Mouse (Mus musculus): Measurements from ENCODE around the gene Cadm2. TPM values are rescaled to one million over a fixed set of nuclear protein-coding genes. Genes with fewer than 3 reads are reported as not detected.

The Cadm2 gene
- polyA plus RNA-seq, 1 experiment from 2014 or later: 12.0 TPM

- H3K4me2 ChIP-seq (replicated peaks): no peak overlapping the region
- no peak for ATAC-seq (ENCODE audit: low FRiP score, low read depth)
- no peak overlapping the region for H3K9ac ChIP-seq
- H3K27me3 ChIP-seq (replicated peaks): no peaks in the 10 kb centered on the region
- H3K36me3 ChIP-seq: no peaks in the 10 kb centered on the region
- H3K27ac ChIP-seq: no peak overlapping the region
- H3K4me3 ChIP-seq: no peak overlapping the region
- 26% methylated on average over 1 of the region's 1 CpGs for WGBS
- no peaks in the 10 kb centered on the region for H3K4me1 ChIP-seq
- no peaks in the 10 kb centered on the region for H3K9me3 ChIP-seq
Measured at GRCm38 (mm10) chr16:67234862-67235261, 385.8 kb downstream of the Cadm2 start.

GRCm38 (mm10) chr16:67226696-67227095 lies 394.0 kb downstream of the Cadm2 start:
- WGBS: 85% methylated on average over 1 of the region's 1 CpGs
- no peak overlapping the region for H3K4me3 ChIP-seq
- H3K27ac ChIP-seq: no peak overlapping the region
- ATAC-seq (ENCODE audit: low FRiP score, low read depth): no peak
- no peaks in the 10 kb centered on the region for H3K9me3 ChIP-seq
- H3K4me1 ChIP-seq: no peaks in the 10 kb centered on the region
- no peak overlapping the region for H3K4me2 ChIP-seq (replicated peaks)
- H3K27me3 ChIP-seq (replicated peaks): no peaks in the 10 kb centered on the region
- no peaks in the 10 kb centered on the region for H3K36me3 ChIP-seq
- H3K9ac ChIP-seq: no peak overlapping the region

- no peak for ATAC-seq (ENCODE audit: low FRiP score, low read depth)
- Histone ChIP-seq H3K4me3 (no peak overlapping the region), H3K4me1 (no peaks in the 10 kb centered on the region), H3K9ac (no peak overlapping the region), H3K36me3 (no peaks in the 10 kb centered on the region), H3K27ac (no peak overlapping the region), H3K4me2 (replicated peaks) (no peak overlapping the region), H3K9me3 (no peaks in the 10 kb centered on the region), H3K27me3 (replicated peaks) (no peaks in the 10 kb centered on the region)
Measured at GRCm38 (mm10) chr16:67203329-67203728, 417.4 kb downstream of the Cadm2 start.

GRCm38 (mm10) chr16:67192852-67193415 lies 427.8 kb downstream of the Cadm2 start:
- Histone ChIP-seq H3K9ac (no peak overlapping the region), H3K27ac (no peak overlapping the region), H3K36me3 (no peaks in the 10 kb centered on the region), H3K27me3 (replicated peaks) (no peaks in the 10 kb centered on the region), H3K4me3 (no peak overlapping the region), H3K9me3 (no peaks in the 10 kb centered on the region), H3K4me2 (replicated peaks) (no peak overlapping the region), H3K4me1 (no peaks in the 10 kb centered on the region)
- ATAC-seq (ENCODE audit: low FRiP score, low read depth): peak; percentile 68
- 35% methylated on average over 4 of the region's 4 CpGs for WGBS

GRCm38 (mm10) chr16:67192395-67192794 lies 428.3 kb downstream of the Cadm2 start:
- Histone ChIP-seq H3K27ac (no peak overlapping the region), H3K9me3 (no peaks in the 10 kb centered on the region), H3K9ac (no peak overlapping the region), H3K4me1 (no peaks in the 10 kb centered on the region), H3K27me3 (replicated peaks) (no peaks in the 10 kb centered on the region), H3K4me3 (no peak overlapping the region), H3K36me3 (no peaks in the 10 kb centered on the region), H3K4me2 (replicated peaks) (no peak overlapping the region)
- ATAC-seq (ENCODE audit: low FRiP score, low read depth): peak; percentile 71; the same call in 1 of the 2 replicates
- 40% methylated on average over 2 of the region's 2 CpGs for WGBS

- Histone ChIP-seq H3K36me3 (no peaks in the 10 kb centered on the region), H3K4me1 (no peaks in the 10 kb centered on the region), H3K9ac (no peak overlapping the region), H3K4me2 (replicated peaks) (no peak overlapping the region), H3K9me3 (no peaks in the 10 kb centered on the region), H3K27me3 (replicated peaks) (no peaks in the 10 kb centered on the region), H3K27ac (no peak overlapping the region), H3K4me3 (no peak overlapping the region)
- ATAC-seq (ENCODE audit: low FRiP score, low read depth): no peak
- WGBS: 91% methylated on average over 1 of the region's 1 CpGs
Measured at GRCm38 (mm10) chr16:67186322-67186721, 434.4 kb downstream of the Cadm2 start.

GRCm38 (mm10) chr16:67182958-67183357 lies 437.8 kb downstream of the Cadm2 start:
- Histone ChIP-seq H3K4me1 (no peaks in the 10 kb centered on the region), H3K36me3 (no peaks in the 10 kb centered on the region), H3K27me3 (replicated peaks) (no peaks in the 10 kb centered on the region), H3K27ac (no peak overlapping the region), H3K9ac (no peak overlapping the region), H3K4me3 (no peak overlapping the region), H3K4me2 (replicated peaks) (no peak overlapping the region), H3K9me3 (no peaks in the 10 kb centered on the region)
- ATAC-seq (ENCODE audit: low FRiP score, low read depth): no peak
- 72% methylated on average over 5 of the region's 5 CpGs for WGBS

GRCm38 (mm10) chr16:67175386-67175785 lies 445.3 kb downstream of the Cadm2 start:
- Histone ChIP-seq H3K4me3 (no peak overlapping the region), H3K36me3 (no peaks in the 10 kb centered on the region), H3K4me1 (no peaks in the 10 kb centered on the region), H3K9me3 (no peaks in the 10 kb centered on the region), H3K4me2 (replicated peaks) (no peak overlapping the region), H3K27me3 (replicated peaks) (no peaks in the 10 kb centered on the region), H3K27ac (no peak overlapping the region), H3K9ac (no peak overlapping the region)
- no peak for ATAC-seq (ENCODE audit: low FRiP score, low read depth)
- WGBS: 71% methylated on average over 4 of the region's 4 CpGs

- Histone ChIP-seq H3K4me3 (no peak overlapping the region), H3K27ac (no peak overlapping the region), H3K27me3 (replicated peaks) (no peaks in the 10 kb centered on the region), H3K9me3 (no peaks in the 10 kb centered on the region), H3K9ac (no peak overlapping the region), H3K36me3 (no peaks in the 10 kb centered on the region), H3K4me2 (replicated peaks) (no peak overlapping the region), H3K4me1 (no peaks in the 10 kb centered on the region)
- ATAC-seq (ENCODE audit: low FRiP score, low read depth): no peak
- WGBS: 17% methylated on average over 6 of the region's 6 CpGs
Measured at GRCm38 (mm10) chr16:67162211-67162790, 458.4 kb downstream of the Cadm2 start.

GRCm38 (mm10) chr16:67124811-67125210 lies 495.9 kb downstream of the Cadm2 start:
- Histone ChIP-seq H3K4me1 (no peaks in the 10 kb centered on the region), H3K4me2 (replicated peaks) (no peak overlapping the region), H3K36me3 (no peaks in the 10 kb centered on the region), H3K9ac (no peak overlapping the region), H3K27ac (no peak overlapping the region), H3K4me3 (no peak overlapping the region), H3K9me3 (no peaks in the 10 kb centered on the region), H3K27me3 (replicated peaks) (no peaks in the 10 kb centered on the region)
- WGBS: 77% methylated on average over 4 of the region's 4 CpGs
- ATAC-seq (ENCODE audit: low FRiP score, low read depth): no peak

GRCm38 (mm10) chr16:67122532-67122931 lies 498.2 kb downstream of the Cadm2 start:
- H3K9me3 ChIP-seq: no peaks in the 10 kb centered on the region
- no peaks in the 10 kb centered on the region for H3K36me3 ChIP-seq
- no peak overlapping the region for H3K4me2 ChIP-seq (replicated peaks)
- no peak overlapping the region for H3K4me3 ChIP-seq
- H3K4me1 ChIP-seq: no peaks in the 10 kb centered on the region
- 80% methylated on average over 5 of the region's 5 CpGs for WGBS
- no peak overlapping the region for H3K9ac ChIP-seq
- ATAC-seq (ENCODE audit: low FRiP score, low read depth): no peak
- H3K27ac ChIP-seq: no peak overlapping the region
- no peaks in the 10 kb centered on the region for H3K27me3 ChIP-seq (replicated peaks)

- Histone ChIP-seq H3K4me1 (no peaks in the 10 kb centered on the region), H3K27ac (no peak overlapping the region), H3K27me3 (replicated peaks) (no peaks in the 10 kb centered on the region), H3K4me3 (no peak overlapping the region), H3K9ac (no peak overlapping the region), H3K4me2 (replicated peaks) (no peak overlapping the region), H3K9me3 (no peaks in the 10 kb centered on the region), H3K36me3 (no peaks in the 10 kb centered on the region)
- ATAC-seq (ENCODE audit: low FRiP score, low read depth): no peak
- 91% methylated on average over 3 of the region's 3 CpGs for WGBS
Measured at GRCm38 (mm10) chr16:67121781-67122180, 498.9 kb downstream of the Cadm2 start.

- Histone ChIP-seq H3K4me3 (no peak overlapping the region), H3K4me2 (replicated peaks) (no peak overlapping the region), H3K9ac (no peak overlapping the region), H3K9me3 (no peaks in the 10 kb centered on the region), H3K36me3 (no peaks in the 10 kb centered on the region), H3K4me1 (no peaks in the 10 kb centered on the region), H3K27me3 (replicated peaks) (no peaks in the 10 kb centered on the region), H3K27ac (no peak overlapping the region)
- no peak for ATAC-seq (ENCODE audit: low FRiP score, low read depth)
- WGBS: 76% methylated on average over 8 of the region's 8 CpGs
Measured at GRCm38 (mm10) chr16:67106478-67107061, 514.1 kb downstream of the Cadm2 start.

Data from neural tube, embryonic 12.5 days (tissue).